Mouse (Mus musculus): Measurements from ENCODE around the gene Stk32c.

The Stk32c gene

GRCm38 (mm10) chr7:139212754-139213745 lies at the start of gene Stk32c, which contains the start of gene Lrrc27:
Stk32c (minus strand) TSS chr7:139213307.
Lrrc27 (plus strand) TSS chr7:139212988.
- DNase-seq (ENCODE audit: extremely low spot score), result peak; percentile 99

- DNase-seq (ENCODE audit: extremely low spot score), result no peak
These were observed 44.8 kb upstream of the Stk32c start for GRCm38 (mm10) chr7:139257752-139258542.

- no peak for DNase-seq (ENCODE audit: extremely low spot score)
These were observed 41.5 kb upstream of the Stk32c start for GRCm38 (mm10) chr7:139254626-139255025.

DNA sequence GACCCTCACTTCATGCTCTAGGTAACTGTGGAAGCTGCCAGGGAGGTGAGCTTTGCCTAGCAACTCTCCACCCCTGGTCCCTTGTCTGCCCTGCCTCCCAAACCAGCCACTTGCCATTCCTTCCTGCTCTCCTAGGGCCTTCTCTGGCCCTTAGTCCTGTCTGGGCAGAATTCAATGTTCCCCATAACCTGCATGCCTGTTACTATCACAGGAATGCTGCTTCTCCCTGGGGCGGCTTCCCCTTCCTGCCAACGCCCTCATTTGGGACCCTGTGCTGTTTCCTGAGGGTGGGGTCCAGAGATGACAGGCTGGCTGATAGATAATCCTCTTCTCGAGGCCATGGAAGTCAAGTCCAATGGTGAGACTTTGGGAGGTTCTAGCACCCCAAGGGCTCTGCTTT lies 40.4 kb upstream of the Stk32c start:
- no peak for DNase-seq (ENCODE audit: extremely low spot score)

DNA sequence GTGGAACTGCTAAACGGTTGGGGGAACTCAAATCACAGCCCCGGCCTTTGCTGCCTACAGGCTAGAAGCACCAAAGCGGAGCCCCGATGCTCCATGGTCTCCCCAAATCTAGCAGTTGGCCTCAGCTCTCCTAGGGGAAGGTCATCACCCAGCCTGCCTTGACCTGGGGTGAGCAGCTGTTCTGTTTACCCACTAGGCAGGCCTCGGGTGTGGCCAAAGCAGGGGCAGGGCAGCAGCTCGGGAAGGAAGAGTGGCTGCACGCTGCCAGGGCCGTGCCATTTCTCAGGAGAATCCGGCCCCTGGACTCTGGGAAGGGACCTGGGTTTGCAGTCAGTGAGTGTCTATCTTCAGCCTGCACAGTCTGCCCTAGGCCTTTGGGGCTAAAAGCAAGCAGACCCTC lies 39.9 kb upstream of the Stk32c start:
- DNase-seq (ENCODE audit: extremely low spot score), result no peak

DNA sequence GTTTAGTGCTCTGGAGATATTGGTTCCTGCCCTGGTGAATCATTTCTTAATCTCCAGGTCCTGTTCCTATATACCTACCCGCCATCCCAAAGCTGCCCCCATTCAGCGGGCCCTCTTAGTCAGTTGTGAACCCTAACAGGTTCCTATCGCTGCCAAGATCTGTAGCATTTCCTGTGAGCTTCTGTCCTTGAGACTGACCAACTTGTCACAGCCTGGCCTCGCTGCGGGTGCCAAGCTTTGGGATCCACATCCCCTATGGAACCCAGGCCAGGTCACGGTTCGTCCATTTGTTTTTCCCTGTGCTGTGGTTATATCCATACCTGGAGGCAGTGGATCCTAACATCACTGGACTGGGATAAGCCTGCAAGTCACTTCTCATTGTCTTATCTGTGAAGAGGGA lies 39.5 kb upstream of the Stk32c start:
- no peak for DNase-seq (ENCODE audit: extremely low spot score)

GRCm38 (mm10) chr7:139251881-139252301 lies 38.8 kb upstream of the Stk32c start:
- DNase-seq (ENCODE audit: extremely low spot score), result no peak

DNA sequence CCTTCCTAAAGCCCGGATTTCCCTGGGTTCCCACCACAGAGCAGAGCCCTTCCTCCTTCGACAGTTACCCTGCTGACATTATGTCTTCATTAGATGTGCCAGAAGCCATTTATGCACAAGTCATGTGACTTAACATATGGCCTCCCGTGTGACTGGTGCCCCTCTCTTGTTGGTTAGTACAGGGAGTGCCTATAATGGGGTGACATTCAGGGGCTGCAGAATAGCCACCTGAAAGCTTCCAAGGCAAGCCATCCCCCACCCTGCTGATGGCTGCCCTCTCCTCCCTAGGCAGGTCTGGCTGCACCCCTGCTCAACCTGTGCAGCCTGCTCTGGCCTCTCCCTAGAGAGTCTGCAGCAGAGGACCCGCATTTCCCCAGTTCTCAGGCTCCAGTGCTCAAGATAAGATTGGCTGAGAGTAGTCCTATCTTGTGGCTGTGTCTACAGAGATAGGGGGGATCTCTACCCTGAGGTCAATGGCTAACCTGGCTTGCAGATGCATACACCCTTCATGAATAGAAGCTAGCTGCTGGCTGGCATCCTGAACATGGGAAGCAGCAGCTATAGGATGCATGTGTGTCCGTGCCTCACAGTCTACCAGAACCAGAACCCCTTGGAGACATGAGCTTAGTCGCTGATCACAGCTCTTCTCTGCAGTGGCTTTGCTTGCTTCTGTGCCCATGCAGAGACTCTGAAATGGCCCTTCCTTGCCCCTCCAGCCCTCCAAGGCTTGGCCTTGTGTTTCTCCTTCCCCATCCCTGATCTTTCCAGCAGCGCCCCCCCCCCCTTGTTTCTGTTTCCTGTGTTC lies 36.5 kb upstream of the Stk32c start:
- no peak for DNase-seq (ENCODE audit: extremely low spot score)

DNA sequence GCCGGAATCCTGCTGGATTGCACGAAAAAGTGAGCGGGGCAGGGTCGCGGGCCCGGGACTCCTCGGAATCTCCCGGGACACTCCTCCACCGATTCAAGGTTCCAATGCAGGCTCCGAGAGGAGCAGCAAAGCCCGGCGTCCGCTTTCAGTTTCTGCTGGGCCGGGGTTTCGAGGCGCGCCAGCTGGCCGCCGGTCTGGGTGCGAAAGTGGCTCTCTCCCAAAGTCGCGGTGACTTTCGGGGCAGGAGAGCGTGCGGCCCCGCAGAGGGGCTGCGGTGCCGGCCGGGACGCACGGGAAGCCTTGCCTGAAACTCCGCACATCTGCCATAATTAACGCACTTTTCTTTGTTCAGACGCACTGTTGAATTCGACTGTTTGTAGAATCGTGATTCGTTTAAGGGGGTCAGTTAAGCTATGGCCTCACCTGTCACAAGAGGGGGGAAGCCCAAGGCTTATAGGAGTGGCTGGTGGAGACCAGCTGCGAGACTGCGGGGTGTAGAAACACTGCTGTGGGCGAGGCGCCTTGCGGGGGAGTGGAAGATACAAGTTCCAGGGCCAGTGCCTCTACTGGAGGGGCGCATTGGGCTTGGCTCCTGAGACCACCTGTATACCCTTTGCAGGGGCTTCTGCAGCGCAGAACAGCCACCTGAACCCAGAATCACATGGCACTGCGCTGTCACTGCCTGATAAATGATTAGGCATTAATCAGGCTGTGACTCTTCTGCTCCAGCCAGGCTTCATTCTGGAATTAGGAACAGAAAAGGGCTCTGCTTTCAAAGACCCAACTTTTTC lies 35.7 kb upstream of the Stk32c start:
- no peak for DNase-seq (ENCODE audit: extremely low spot score)

DNA sequence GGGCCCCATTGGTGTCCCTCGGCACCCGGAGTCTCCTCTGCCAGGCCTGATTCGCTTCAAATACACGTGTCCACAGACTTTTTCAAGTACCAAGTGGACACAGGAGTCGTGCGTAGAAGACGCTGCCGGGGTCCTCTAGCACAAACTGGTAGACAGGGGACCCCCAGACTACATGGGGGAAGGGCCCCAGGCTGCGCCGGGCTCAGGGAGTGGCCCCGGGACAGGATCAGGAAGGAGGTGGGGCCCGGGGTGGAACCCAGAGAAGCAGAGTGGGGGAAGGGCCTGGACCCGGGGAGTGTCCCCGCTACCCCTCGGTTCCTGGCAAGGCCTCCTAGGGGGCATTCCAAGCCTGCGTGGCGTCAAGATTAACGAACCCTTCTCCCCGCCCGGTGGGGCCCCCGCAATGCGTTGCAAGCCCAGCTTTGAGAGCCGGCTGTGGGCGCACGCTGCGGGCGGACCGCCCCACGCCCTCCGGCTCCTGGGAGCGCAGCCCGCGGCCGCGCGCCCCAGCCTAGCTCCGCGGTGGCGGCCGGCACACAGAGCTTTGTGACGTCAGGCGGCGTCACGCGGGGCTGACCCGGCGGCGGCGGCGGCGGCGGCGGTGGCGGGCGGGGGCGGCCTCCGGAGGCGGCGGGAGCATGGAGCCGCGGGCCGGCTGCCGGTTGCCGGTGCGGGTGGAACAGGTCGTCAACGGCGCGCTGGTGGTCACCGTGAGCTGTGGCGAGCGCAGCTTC lies 34.9 kb upstream of the Stk32c start, which contains the start of gene Pwwp2b:
Gene Pwwp2b (plus strand): TSS at position 602 of the 734 bp plus-strand sequence.
- peak; percentile 79 for DNase-seq (ENCODE audit: extremely low spot score)

GRCm38 (mm10) chr7:139246931-139247880 lies 34.1 kb upstream of the Stk32c start:
- peak; percentile 71 for DNase-seq (ENCODE audit: extremely low spot score)

DNA sequence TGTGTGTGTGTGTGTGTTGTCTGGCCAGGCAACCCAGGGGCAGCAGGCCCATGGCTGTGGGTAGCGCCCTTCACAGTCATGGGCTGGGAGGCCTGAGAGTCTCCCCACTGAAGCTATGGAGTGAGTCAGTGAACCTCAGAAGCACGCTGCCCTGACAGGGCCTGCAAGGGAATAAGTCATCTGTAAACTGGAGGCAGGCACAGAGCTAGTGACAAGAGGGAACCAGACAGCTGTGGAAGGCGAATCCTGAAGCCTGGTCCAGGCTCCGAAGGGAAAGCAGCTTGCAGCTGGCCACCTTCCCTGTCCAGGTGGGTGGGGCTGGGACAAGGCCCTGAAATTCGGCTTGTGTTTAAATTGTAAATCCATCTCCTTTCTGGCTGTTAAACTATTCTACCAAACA lies 33.0 kb upstream of the Stk32c start:
- DNase-seq (ENCODE audit: extremely low spot score), result no peak

DNA sequence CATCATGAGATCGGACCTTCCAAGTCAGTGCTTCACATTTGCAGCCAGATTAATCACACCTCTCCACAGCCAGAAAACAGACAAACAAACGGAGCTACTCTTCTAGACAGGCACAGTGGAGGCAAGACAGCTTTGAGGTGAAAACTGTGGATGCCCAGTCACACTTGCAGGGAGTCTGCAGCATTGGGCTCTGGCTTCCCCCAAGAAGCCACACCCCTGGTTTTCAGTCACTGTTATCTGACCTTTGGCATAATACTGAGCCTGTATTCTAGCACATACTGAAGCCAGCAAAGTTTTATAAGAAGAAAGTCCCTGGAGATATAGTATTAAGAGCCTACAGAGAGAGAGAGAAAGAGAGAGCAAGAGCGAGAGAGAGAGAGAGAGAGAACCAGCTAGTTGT lies 26.3 kb upstream of the Stk32c start:
- DNase-seq (ENCODE audit: extremely low spot score), result no peak

GRCm38 (mm10) chr7:139235651-139236358 lies 22.7 kb upstream of the Stk32c start:
- no peak for DNase-seq (ENCODE audit: extremely low spot score)

GRCm38 (mm10) chr7:139234426-139235188 lies 21.5 kb upstream of the Stk32c start:
- DNase-seq (ENCODE audit: extremely low spot score), result peak; percentile 79

- peak; percentile 85 for DNase-seq (ENCODE audit: extremely low spot score)
These were observed 20.6 kb upstream of the Stk32c start for GRCm38 (mm10) chr7:139233714-139234113.

GRCm38 (mm10) chr7:139230241-139230640 lies 17.1 kb upstream of the Stk32c start:
- no peak for DNase-seq (ENCODE audit: extremely low spot score)
